Mouse (Mus musculus): ENCODE data around the gene Nt5c2. TPM values are rescaled to one million over a fixed set of nuclear protein-coding genes. Genes with fewer than 3 reads are reported as not detected.
"Not testable (repeated sequence)": the region's sequence is repeated elsewhere in the genome, so short reads cannot be mapped to it uniquely, and the experiment has no call there.

Nt5c2 gene
- polyA plus RNA-seq, 1 experiment from 2014 or later, result 85.3 TPM

- Histone ChIP-seq H3K9ac (no peak overlapping the region), H3K36me3 (no peaks in the 10 kb centered on the region), H3K27ac (no peak overlapping the region), H3K4me2 (replicated peaks) (no peak overlapping the region), H3K9me3 (replicated peaks) (no peaks in the 10 kb centered on the region), H3K4me1 (no peaks in the 10 kb centered on the region), H3K27me3 (no peaks in the 10 kb centered on the region), H3K4me3 (no peak overlapping the region)
- WGBS, result 77% methylated on average over 8 of the region's 8 CpGs
- no peak for ATAC-seq (ENCODE audit: low FRiP score)
Measured at GRCm38 (mm10) chr19:46998168-46998870, 16.6 kb downstream of the Nt5c2 start.

GRCm38 (mm10) chr19:46996095-46996494 is 18.9 kb downstream of the Nt5c2 start:
- Histone ChIP-seq H3K4me2 (replicated peaks) (no peak overlapping the region), H3K9me3 (replicated peaks) (no peaks in the 10 kb centered on the region), H3K4me1 (no peaks in the 10 kb centered on the region), H3K27me3 (no peaks in the 10 kb centered on the region), H3K27ac (no peak overlapping the region), H3K4me3 (no peak overlapping the region), H3K9ac (no peak overlapping the region), H3K36me3 (no peaks in the 10 kb centered on the region)
- no peak for ATAC-seq (ENCODE audit: low FRiP score)
- WGBS, result 86% methylated on average over 9 of the region's 9 CpGs

GRCm38 (mm10) chr19:46992329-46992728 is 22.6 kb downstream of the Nt5c2 start:
- ATAC-seq (ENCODE audit: low FRiP score); H3K4me3 ChIP-seq: not testable (repeated sequence)

GRCm38 (mm10) chr19:46991145-46991544 is 23.8 kb downstream of the Nt5c2 start:
- Histone ChIP-seq H3K4me3 (no peak overlapping the region), H3K27me3 (no peaks in the 10 kb centered on the region), H3K27ac (no peak overlapping the region), H3K36me3 (no peaks in the 10 kb centered on the region), H3K9me3 (replicated peaks) (no peaks in the 10 kb centered on the region), H3K9ac (no peak overlapping the region), H3K4me1 (peaks cover 9% of the 10 kb centered on the region), H3K4me2 (replicated peaks) (no peak overlapping the region)
- ATAC-seq (ENCODE audit: low FRiP score), result no peak
- WGBS, result 15% methylated on average over 5 of the region's 5 CpGs

More at GRCm38 (mm10) chr19:46992329-46992728, 22.6 kb downstream of the Nt5c2 start:
- not testable (repeated sequence) for H3K27me3 ChIP-seq; H3K9ac ChIP-seq; H3K36me3 ChIP-seq; H3K4me1 ChIP-seq; H3K9me3 ChIP-seq (replicated peaks); H3K27ac ChIP-seq; H3K4me2 ChIP-seq (replicated peaks)
- 75% methylated on average over 4 of the region's 4 CpGs for WGBS

GRCm38 (mm10) chr19:46990625-46991024 is 24.3 kb downstream of the Nt5c2 start:
- WGBS, result 87% methylated on average over 8 of the region's 8 CpGs
- H3K36me3 ChIP-seq; H3K4me2 ChIP-seq (replicated peaks); H3K27ac ChIP-seq; H3K9ac ChIP-seq; H3K4me3 ChIP-seq; H3K27me3 ChIP-seq; H3K4me1 ChIP-seq; ATAC-seq (ENCODE audit: low FRiP score); H3K9me3 ChIP-seq (replicated peaks): not testable (repeated sequence)

GRCm38 (mm10) chr19:46990153-46990518 is 24.8 kb downstream of the Nt5c2 start:
- WGBS, result 87% methylated on average over 3 of the region's 3 CpGs
- Histone ChIP-seq H3K4me1 (peaks cover 9% of the 10 kb centered on the region), H3K4me2 (replicated peaks) (no peak overlapping the region), H3K9ac (no peak overlapping the region), H3K4me3 (no peak overlapping the region), H3K36me3 (no peaks in the 10 kb centered on the region), H3K9me3 (replicated peaks) (no peaks in the 10 kb centered on the region), H3K27me3 (no peaks in the 10 kb centered on the region), H3K27ac (0 out of 2 replicates have a peak overlapping the region, but pooled peaks have one; percentile 23)
- ATAC-seq (ENCODE audit: low FRiP score), result no peak

GRCm38 (mm10) chr19:46989479-46990152 is 25.3 kb downstream of the Nt5c2 start:
- no peak overlapping the region for H3K9ac ChIP-seq
- no peak for ATAC-seq (ENCODE audit: low FRiP score)
- 76% methylated on average over 20 of the region's 20 CpGs for WGBS

GRCm38 (mm10) chr19:46988231-46989087 is 26.5 kb downstream of the Nt5c2 start:
- WGBS, result 49% methylated on average over 16 of the region's 16 CpGs
- Histone ChIP-seq H3K4me1 (peaks cover 13% of the 10 kb centered on the region), H3K4me2 (replicated peaks) (no peak overlapping the region), H3K4me3 (no peak overlapping the region), H3K27me3 (no peaks in the 10 kb centered on the region), H3K9me3 (replicated peaks) (no peaks in the 10 kb centered on the region), H3K27ac (0 out of 2 replicates have a peak overlapping the region, but pooled peaks have one; percentile 46), H3K36me3 (no peaks in the 10 kb centered on the region), H3K9ac (no peak overlapping the region)
- ATAC-seq (ENCODE audit: low FRiP score), result no peak; the same call in 1 of the 2 replicates

More at GRCm38 (mm10) chr19:46989479-46990152, 25.3 kb downstream of the Nt5c2 start:
- Histone ChIP-seq H3K4me2 (replicated peaks) (no peak overlapping the region), H3K27ac (0 out of 2 replicates have a peak overlapping the region, but pooled peaks have one; percentile 23), H3K36me3 (no peaks in the 10 kb centered on the region), H3K4me3 (no peak overlapping the region), H3K27me3 (no peaks in the 10 kb centered on the region), H3K9me3 (replicated peaks) (no peaks in the 10 kb centered on the region), H3K4me1 (peaks cover 9% of the 10 kb centered on the region)

GRCm38 (mm10) chr19:46987646-46988045 is 27.3 kb downstream of the Nt5c2 start:
- Histone ChIP-seq H3K4me2 (replicated peaks) (no peak overlapping the region), H3K27ac (no peak overlapping the region), H3K4me3 (no peak overlapping the region), H3K4me1 (peaks cover 13% of the 10 kb centered on the region), H3K36me3 (no peaks in the 10 kb centered on the region), H3K27me3 (no peaks in the 10 kb centered on the region), H3K9ac (no peak overlapping the region), H3K9me3 (replicated peaks) (no peaks in the 10 kb centered on the region)
- WGBS, result 87% methylated on average over 6 of the region's 6 CpGs
- ATAC-seq (ENCODE audit: low FRiP score), result no peak

- Histone ChIP-seq H3K4me2 (replicated peaks) (no peak overlapping the region), H3K9me3 (replicated peaks) (no peaks in the 10 kb centered on the region), H3K27me3 (no peaks in the 10 kb centered on the region), H3K36me3 (no peaks in the 10 kb centered on the region), H3K27ac (no peak overlapping the region), H3K4me3 (no peak overlapping the region), H3K4me1 (peaks cover 13% of the 10 kb centered on the region), H3K9ac (no peak overlapping the region)
- ATAC-seq (ENCODE audit: low FRiP score), result no peak
- WGBS, result 86% methylated on average over 13 of the region's 13 CpGs
Measured at GRCm38 (mm10) chr19:46984726-46985622, 30.0 kb downstream of the Nt5c2 start.

- H3K4me2 ChIP-seq (replicated peaks), result no peak overlapping the region
- no peak overlapping the region for H3K9ac ChIP-seq
- ATAC-seq (ENCODE audit: low FRiP score), result no peak
- no peaks in the 10 kb centered on the region for H3K27me3 ChIP-seq
- no peaks in the 10 kb centered on the region for H3K36me3 ChIP-seq
- WGBS, result 60% methylated on average over 11 of the region's 11 CpGs
- H3K27ac ChIP-seq, result no peak overlapping the region
- H3K4me3 ChIP-seq, result no peak overlapping the region
- no peaks in the 10 kb centered on the region for H3K9me3 ChIP-seq (replicated peaks)
- H3K4me1 ChIP-seq, result peaks cover 13% of the 10 kb centered on the region
Measured at GRCm38 (mm10) chr19:46983966-46984380, 31.0 kb downstream of the Nt5c2 start.
